Mouse (Mus musculus) midbrain, embryonic 15.5 days (tissue): ENCODE results near the gene Nrl. TPM values are rescaled to one million over a fixed set of nuclear protein-coding genes. Genes with fewer than 3 reads are reported as not detected.
A peak's percentile ranks its signal among the peaks of the same experiment; 100 is the strongest.

Source experiments
- ATAC-seq: fragments of 200-750 bp; cut with Nextera tagmentation; replicated peaks from 2 replicates; pipeline ENCODE4 v1.8.0; 2017; ENCODE audit warnings: moderate TSS enrichment
- H3K27ac ChIP-seq: fragments of 300-500 bp; sonication (generic); 2 replicates; pipeline ENCODE4 v1.5.1; 2015; ENCODE audit warnings: mild to moderate bottlenecking, inconsistent platforms
- H3K27me3 ChIP-seq: fragments of 300-500 bp; sonication (generic); replicated peaks from 2 replicates; pipeline ENCODE4 v1.6.1; 2015; ENCODE audit warnings: inconsistent platforms
- H3K36me3 ChIP-seq: fragments of 300-500 bp; sonication (generic); replicated peaks from 2 replicates; pipeline ENCODE4 v1.6.1; 2015; ENCODE audit warnings: inconsistent platforms
- H3K4me1 ChIP-seq: fragments of 300-500 bp; sonication (generic); 2 replicates; pipeline ENCODE4 v1.6.1; 2015; ENCODE audit warnings: inconsistent platforms
- H3K4me2 ChIP-seq: fragments of 300-500 bp; sonication (generic); 2 replicates; pipeline ENCODE4 v1.6.1; 2015; ENCODE audit warnings: inconsistent platforms, mild to moderate bottlenecking, moderate library complexity
- H3K4me3 ChIP-seq: fragments of 300-500 bp; sonication (generic); 2 replicates; pipeline ENCODE4 v1.5.1; 2015; ENCODE audit warnings: mild to moderate bottlenecking, inconsistent platforms
- H3K9ac ChIP-seq: fragments of 300-500 bp; sonication (generic); 2 replicates; pipeline ENCODE4 v1.6.1; 2015; ENCODE audit warnings: mild to moderate bottlenecking, inconsistent platforms
- H3K9me3 ChIP-seq: fragments of 300-500 bp; sonication (generic); 2 replicates; pipeline ENCODE4 v1.6.1; 2016; ENCODE audit warnings: inconsistent platforms
- WGBS: fragments of 180-500 bp; shearing (Covaris S2); methylation state at CpG from one replicate; pipeline ENCODE4 v1.1.7; 2015; ENCODE audit warnings: mixed read lengths; 5-methylcytosine and 5-hydroxymethylcytosine counted together
- polyA plus RNA-seq: library from polyadenylated mRNA; unstranded; fragments of >200 nt; fragmentation: Nextera tagmentation; extraction: Ambion mirVana; gene quantifications from 2 replicates; pipeline ENCODE4 v1.2.1, GENCODE M21; 2015

Gene Nrl
- 0.15 and 0.17 TPM in 2 replicates for polyA plus RNA-seq

GRCm38 (mm10) chr14:55524785-55525184 lies at the start of gene Nrl:
Nrl (minus strand) TSS chr14:55524981.
- H3K4me3 ChIP-seq, result no peak within 1 kb of the TSS
- WGBS, result 45% methylated on average over 8 of the region's 8 CpGs

GRCm38 (mm10) chr14:55571760-55572159 lies 47.0 kb upstream of the Nrl start:
- Histone ChIP-seq H3K4me1 (no peaks in the 10 kb centered on the region), H3K27ac (no peak overlapping the region), H3K4me3 (no peak overlapping the region), H3K9me3 (no peaks in the 10 kb centered on the region), H3K27me3 (no peaks in the 10 kb centered on the region), H3K36me3 (peaks cover 33% of the 10 kb centered on the region), H3K9ac (no peak overlapping the region), H3K4me2 (no peak overlapping the region)
- ATAC-seq, result no peak

More at GRCm38 (mm10) chr14:55524785-55525184, at the start of gene Nrl:
- Histone ChIP-seq H3K4me2 (no peak within 1 kb of the TSS), H3K36me3 (no peaks in the 10 kb centered on the region), H3K9ac (no peak within 1 kb of the TSS), H3K9me3 (no peaks in the 10 kb centered on the region), H3K4me1 (peaks cover 5% of the 10 kb centered on the region), H3K27me3 (no peaks in the 10 kb centered on the region), H3K27ac (no peak within 1 kb of the TSS)
- ATAC-seq, result no peak

GRCm38 (mm10) chr14:55570588-55570987 lies 45.8 kb upstream of the Nrl start:
- WGBS, result 92% methylated on average over 2 of the region's 2 CpGs

GRCm38 (mm10) chr14:55567496-55567895 lies 42.7 kb upstream of the Nrl start:
- H3K36me3 ChIP-seq, result peaks cover 53% of the 10 kb centered on the region
- no peak overlapping the region for H3K4me2 ChIP-seq
- H3K27ac ChIP-seq, result no peak overlapping the region
- peaks cover 4% of the 10 kb centered on the region; the same call in 1 of the 2 replicates for H3K4me1 ChIP-seq
- no peak overlapping the region for H3K9ac ChIP-seq
- ATAC-seq, result no peak
- H3K9me3 ChIP-seq, result no peaks in the 10 kb centered on the region
- WGBS, result 91% methylated on average over 3 of the region's 3 CpGs
- no peaks in the 10 kb centered on the region for H3K27me3 ChIP-seq
- H3K4me3 ChIP-seq, result no peak overlapping the region

More at GRCm38 (mm10) chr14:55570588-55570987, 45.8 kb upstream of the Nrl start:
- Histone ChIP-seq H3K4me1 (no peaks in the 10 kb centered on the region), H3K27me3 (no peaks in the 10 kb centered on the region), H3K9me3 (no peaks in the 10 kb centered on the region), H3K27ac (no peak overlapping the region), H3K4me3 (no peak overlapping the region), H3K4me2 (no peak overlapping the region), H3K36me3 (peaks cover 44% of the 10 kb centered on the region), H3K9ac (no peak overlapping the region)
- no peak for ATAC-seq

- Histone ChIP-seq H3K4me1 (peaks cover 20% of the 10 kb centered on the region), H3K36me3 (peaks cover 53% of the 10 kb centered on the region)
- WGBS, result 84% methylated on average over 3 of the region's 3 CpGs
These were observed 41.0 kb upstream of the Nrl start for GRCm38 (mm10) chr14:55565748-55566147.

GRCm38 (mm10) chr14:55563249-55563648 lies 38.5 kb upstream of the Nrl start:
- WGBS, result 90% methylated on average over 11 of the region's 11 CpGs

More at GRCm38 (mm10) chr14:55565748-55566147, 41.0 kb upstream of the Nrl start:
- Histone ChIP-seq H3K9me3 (no peaks in the 10 kb centered on the region), H3K27me3 (no peaks in the 10 kb centered on the region), H3K9ac (no peak overlapping the region), H3K4me2 (no peak overlapping the region), H3K4me3 (no peak overlapping the region), H3K27ac (no peak overlapping the region)
- ATAC-seq, result no peak

GRCm38 (mm10) chr14:55561860-55562259 lies 37.1 kb upstream of the Nrl start:
- H3K27me3 ChIP-seq, result no peaks in the 10 kb centered on the region
- WGBS, result 87% methylated on average over 10 of the region's 10 CpGs
- peak overlapping the region; percentile 57; the same call in 1 of the 2 replicates for H3K4me3 ChIP-seq
- ATAC-seq, result no peak
- peaks cover 28% of the 10 kb centered on the region for H3K4me1 ChIP-seq
- H3K36me3 ChIP-seq, result peaks cover 22% of the 10 kb centered on the region
- no peak overlapping the region for H3K9ac ChIP-seq
- H3K9me3 ChIP-seq, result no peaks in the 10 kb centered on the region
- peak overlapping the region; percentile 73; the same call in 1 of the 2 replicates for H3K4me2 ChIP-seq
- H3K27ac ChIP-seq, result no peak overlapping the region

More at GRCm38 (mm10) chr14:55563249-55563648, 38.5 kb upstream of the Nrl start:
- no peaks in the 10 kb centered on the region for H3K27me3 ChIP-seq
- H3K9ac ChIP-seq, result no peak overlapping the region
- no peak for ATAC-seq
- H3K36me3 ChIP-seq, result peaks cover 34% of the 10 kb centered on the region
- H3K27ac ChIP-seq, result no peak overlapping the region
- no peak overlapping the region for H3K4me2 ChIP-seq
- no peaks in the 10 kb centered on the region for H3K9me3 ChIP-seq
- peaks cover 26% of the 10 kb centered on the region for H3K4me1 ChIP-seq
- no peak overlapping the region for H3K4me3 ChIP-seq

GRCm38 (mm10) chr14:55560202-55561073 lies 35.7 kb upstream of the Nrl start, which contains the start of gene A730061H03Rik:
A730061H03Rik (minus strand) TSS chr14:55560406.
- Histone ChIP-seq H3K4me1 (peaks cover 29% of the 10 kb centered on the region), H3K27ac (peak within 1 kb of the TSS; percentile 99), H3K36me3 (peaks cover 7% of the 10 kb centered on the region), H3K9ac (peak within 1 kb of the TSS; percentile 87), H3K27me3 (no peaks in the 10 kb centered on the region), H3K4me2 (peak within 1 kb of the TSS; percentile 73), H3K9me3 (no peaks in the 10 kb centered on the region), H3K4me3 (peak within 1 kb of the TSS; percentile 57)
- peak; percentile 98 for ATAC-seq
- WGBS, result under 1% methylated on average over 51 of the region's 51 CpGs

GRCm38 (mm10) chr14:55559799-55560201 lies 35.0 kb upstream of the Nrl start, which contains the start of gene Dcaf11:
Dcaf11 (plus strand) TSS chr14:55560006.
- Histone ChIP-seq H3K27ac (peak within 1 kb of the TSS; percentile 99), H3K4me2 (peak within 1 kb of the TSS; percentile 73), H3K4me3 (peak within 1 kb of the TSS; percentile 57), H3K4me1 (peaks cover 29% of the 10 kb centered on the region), H3K36me3 (peaks cover 1% of the 10 kb centered on the region; the same call in 1 of the 2 replicates), H3K9ac (peak within 1 kb of the TSS; percentile 87), H3K9me3 (no peaks in the 10 kb centered on the region), H3K27me3 (no peaks in the 10 kb centered on the region)
- ATAC-seq, result peak; percentile 85
- WGBS, result under 1% methylated on average over 27 of the region's 27 CpGs

- no peaks in the 10 kb centered on the region for H3K9me3 ChIP-seq
- peak overlapping the region; percentile 99; the same call in 1 of the 2 replicates for H3K27ac ChIP-seq
- peak overlapping the region; percentile 73 for H3K4me2 ChIP-seq
- H3K27me3 ChIP-seq, result no peaks in the 10 kb centered on the region
- no peak for ATAC-seq
- 0 out of 2 replicates have a peak overlapping the region, but pooled peaks have one; percentile 87 for H3K9ac ChIP-seq
- H3K4me1 ChIP-seq, result peaks cover 29% of the 10 kb centered on the region
- peak overlapping the region; percentile 57 for H3K4me3 ChIP-seq
- H3K36me3 ChIP-seq, result no peaks in the 10 kb centered on the region
- WGBS, result 60% methylated on average over 6 of the region's 6 CpGs
These were observed 34.1 kb upstream of the Nrl start for GRCm38 (mm10) chr14:55558740-55559448.

- Histone ChIP-seq H3K27me3 (no peaks in the 10 kb centered on the region), H3K4me3 (no peak overlapping the region), H3K27ac (no peak overlapping the region), H3K4me2 (no peak overlapping the region), H3K36me3 (no peaks in the 10 kb centered on the region), H3K9ac (no peak overlapping the region), H3K9me3 (no peaks in the 10 kb centered on the region), H3K4me1 (peaks cover 26% of the 10 kb centered on the region)
- WGBS, result 89% methylated on average over 3 of the region's 3 CpGs
- ATAC-seq, result no peak
These were observed 32.8 kb upstream of the Nrl start for GRCm38 (mm10) chr14:55557587-55557986.

- no peaks in the 10 kb centered on the region for H3K9me3 ChIP-seq
- H3K4me3 ChIP-seq, result no peak overlapping the region
- 32% methylated on average over 5 of the region's 5 CpGs for WGBS
- no peak overlapping the region for H3K4me2 ChIP-seq
- no peaks in the 10 kb centered on the region for H3K36me3 ChIP-seq
- no peak overlapping the region for H3K27ac ChIP-seq
- H3K27me3 ChIP-seq, result no peaks in the 10 kb centered on the region
- ATAC-seq, result no peak
- peaks cover 20% of the 10 kb centered on the region for H3K4me1 ChIP-seq
- no peak overlapping the region for H3K9ac ChIP-seq
These were observed 32.2 kb upstream of the Nrl start for GRCm38 (mm10) chr14:55557003-55557402.
